Mouse (Mus musculus) olfactory bulb, adult 2 months (tissue): Measurements from ENCODE around the gene Clpx.

Experiments used
- CTCF ChIP-seq: fragments of 200-500 bp; IDR thresholded peaks from 2 replicates; pipeline ENCODE4 v1.5.1; 2012; ENCODE audit warnings: low read depth, mild to moderate bottlenecking, low read length, moderate library complexity; ENCODE audit not compliant: insufficient read depth
- POLR2A ChIP-seq: fragments of 200-500 bp; IDR thresholded peaks from 2 replicates; pipeline ENCODE4 v1.6.1; 2012; ENCODE audit warnings: mild to moderate bottlenecking, low read depth, low read length, moderate library complexity; ENCODE audit not compliant: insufficient read depth

DNA sequence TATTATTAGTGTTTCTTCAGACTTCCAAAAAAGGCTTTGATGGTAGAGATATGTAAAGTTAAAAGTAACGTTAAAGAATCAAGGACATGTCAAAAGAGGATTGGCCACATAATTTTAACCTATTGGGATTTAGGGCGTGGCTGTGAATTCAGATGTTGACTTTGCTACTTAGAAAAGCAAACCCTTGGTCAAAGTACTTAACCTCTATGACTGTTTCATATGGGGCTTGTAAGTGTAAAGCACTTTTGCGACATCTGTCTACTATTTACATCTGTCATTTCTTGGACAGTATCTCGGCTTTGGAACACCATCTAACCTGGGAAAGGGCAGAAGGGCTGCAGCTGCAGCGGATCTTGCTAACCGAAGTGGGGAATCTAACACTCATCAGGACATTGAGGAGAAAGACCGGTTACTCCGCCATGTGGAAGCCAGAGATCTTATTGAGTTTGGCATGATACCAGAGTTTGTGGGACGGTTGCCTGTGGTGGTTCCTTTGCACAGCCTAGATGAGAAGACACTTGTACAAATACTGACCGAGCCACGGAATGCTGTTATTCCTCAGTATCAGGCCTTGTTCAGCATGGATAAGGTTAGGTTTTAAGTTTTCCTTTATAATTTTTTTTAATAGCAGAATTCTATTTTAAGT is 28.3 kb downstream of the Clpx start:
- TF ChIP-seq CTCF (no peak), POLR2A (no peak)
